8 mouse cellular contexts compared by ENCODE assay signal in the genomic region with DNA sequence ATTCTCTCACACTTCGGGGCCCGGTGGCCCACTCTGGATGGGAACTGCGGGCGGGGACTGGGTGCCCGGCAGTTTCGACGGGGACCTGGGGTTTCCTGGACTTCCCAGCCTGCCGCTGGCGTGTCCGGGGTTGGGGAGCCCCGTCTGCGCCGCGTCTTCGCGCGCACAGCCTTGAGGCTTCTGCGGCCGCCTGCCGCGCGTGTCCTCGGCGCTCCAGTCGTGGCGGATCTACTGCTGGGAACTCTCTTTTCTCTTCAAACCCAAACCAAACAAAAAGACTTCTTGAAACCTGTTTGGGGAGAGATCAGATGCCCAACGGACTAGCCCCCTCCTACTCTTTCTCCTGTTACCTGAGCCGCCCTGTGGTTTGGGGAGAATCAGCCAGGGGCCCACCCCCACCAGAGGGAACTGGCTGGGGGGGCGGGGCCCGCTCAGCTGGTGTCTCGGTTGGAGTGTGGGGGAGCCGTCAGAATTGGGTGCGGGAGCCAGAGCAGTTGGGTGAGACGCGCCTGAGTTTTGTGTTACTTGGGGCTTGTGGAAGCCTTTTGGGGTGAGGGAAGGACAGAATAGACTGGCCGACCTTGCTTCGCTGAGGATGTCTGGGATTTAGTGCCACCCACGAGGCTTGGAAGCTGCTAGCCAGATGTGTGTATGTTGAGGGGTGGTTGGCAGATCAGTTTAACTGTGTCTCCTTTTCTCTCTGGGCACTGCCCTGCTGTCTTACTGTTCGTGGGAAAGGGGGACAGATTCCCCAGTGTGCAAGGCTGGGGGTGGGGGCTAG. TPM values are rescaled to one million over a fixed set of nuclear protein-coding genes. Genes with fewer than 3 reads are reported as not detected.
DNase-seq lines count a peak whose midpoint lies in the region; ATAC-seq lines count a peak whose summit lies in the region.

No protein-coding gene starts in this region.

- H3K27ac ChIP-seq in limb, embryonic 12.5 days, result peak overlapping the region; percentile 96
- H3K27ac ChIP-seq in midbrain, embryonic 16.5 days (ENCODE audit: low read length), result no peak overlapping the region

- intact Hi-C loops in heart, postnatal 10 days (cut with DNase I), result loop anchor here (2.0 kb wide), 1 partner anchor 23 kb away; no protein-coding TSS in a partner anchor

- WGBS in limb, embryonic 12.5 days, result under 1% methylated on average over 39 of the region's 39 CpGs
- under 1% methylated on average over 39 of the region's 39 CpGs for WGBS in midbrain, embryonic 16.5 days

- H3K9me3 ChIP-seq in limb, embryonic 12.5 days, result no peaks in the 10 kb centered on the region
- no peaks in the 10 kb centered on the region for H3K9me3 ChIP-seq in midbrain, embryonic 16.5 days (replicated peaks; ENCODE audit: control insufficient read depth, low read length, poor library complexity, severe bottlenecking)

- peak overlapping the region; percentile 88 for H3K9ac ChIP-seq in limb, embryonic 12.5 days (replicated peaks)
- peak overlapping the region; percentile 67 for H3K9ac ChIP-seq in midbrain, embryonic 16.5 days (ENCODE audit: low read depth, low read length)

- no peaks in the 10 kb centered on the region for H3K27me3 ChIP-seq in limb, embryonic 12.5 days
- peaks cover 13% of the 10 kb centered on the region for H3K27me3 ChIP-seq in midbrain, embryonic 16.5 days (ENCODE audit: control insufficient read depth, insufficient read depth, low read depth, low read length)

- peak overlapping the region; percentile 75 for H3K4me3 ChIP-seq in limb, embryonic 12.5 days (replicated peaks)
- H3K4me3 ChIP-seq in midbrain, embryonic 16.5 days (ENCODE audit: low read depth, low read length), result peak overlapping the region; percentile 60

- peaks cover 90% of the 10 kb centered on the region for H3K4me1 ChIP-seq in limb, embryonic 12.5 days (replicated peaks)
- H3K4me1 ChIP-seq in midbrain, embryonic 16.5 days (ENCODE audit: control insufficient read depth, insufficient read depth, low read length), result peaks cover 43% of the 10 kb centered on the region

- no peak; the same call in 1 of the 2 replicates for ATAC-seq in limb, embryonic 12.5 days (ENCODE audit: insufficient number of reproducible peaks, insufficient read depth, low FRiP score, low TSS enrichment, low read depth)
- peak; percentile 6 for ATAC-seq in midbrain, embryonic 16.5 days

- H3K4me2 ChIP-seq in limb, embryonic 12.5 days, result peak overlapping the region; percentile 90
- H3K4me2 ChIP-seq in midbrain, embryonic 16.5 days (ENCODE audit: low read length), result peak overlapping the region; percentile 97

- peaks cover 5% of the 10 kb centered on the region for H3K36me3 ChIP-seq in limb, embryonic 12.5 days
- no peaks in the 10 kb centered on the region for H3K36me3 ChIP-seq in midbrain, embryonic 16.5 days (ENCODE audit: control insufficient read depth, insufficient read depth, low read length)

- DNase-seq in retina, embryonic 14.5 days (ENCODE audit: low spot score), result peak; percentile 28
- DNase-seq in retina, postnatal 1 day, result no peak
- peak; percentile 51 for DNase-seq in brain, adult 2 months (ENCODE audit: low read depth, low spot score)
- DNase-seq in heart, postnatal 10 days, result peak; percentile 74
- no peak for DNase-seq in Muller cell, postnatal 12 days (ENCODE audit: inconsistent ontology term)
- no peak for DNase-seq in right cerebral cortex, adult 2 months (ENCODE audit: low spot score in 2 of 2)

RNA-seq across cellular contexts. Expression of a gene that starts 10.5 kb away (rescaled TPM):
- 10 to 100 TPM; 31.9 to 33.0 TPM for total RNA-seq in heart, postnatal 10 days (2021)
- polyA plus RNA-seq in limb, embryonic 12.5 days (2016; fragmentation: Nextera tagmentation; extraction: Ambion mirVana), result 47.1 TPM in 2 replicates
- 9.5 and 9.6 TPM in 2 replicates for polyA plus RNA-seq in midbrain, embryonic 16.5 days (2015; fragmentation: Nextera tagmentation; extraction: Ambion mirVana)

RNA-seq across cellular contexts. Expression of a gene that starts 30.5 kb away (rescaled TPM):
- total RNA-seq in heart, postnatal 10 days (2021), result 1 to 10 TPM; 3.3 to 3.6 TPM
- 44.8 and 48.5 TPM in 2 replicates for polyA plus RNA-seq in limb, embryonic 12.5 days (2016; fragmentation: Nextera tagmentation; extraction: Ambion mirVana)
- polyA plus RNA-seq in midbrain, embryonic 16.5 days (2015; fragmentation: Nextera tagmentation; extraction: Ambion mirVana), result 2.4 TPM in 2 replicates

RNA-seq across cellular contexts. Expression of a gene that starts 44.7 kb away (rescaled TPM):
- total RNA-seq in heart, postnatal 10 days (2021), result 1 to 10 TPM; 1.3 to 2.0 TPM
- 0.51 TPM in 1 of 2 replicates, not detected in the other for polyA plus RNA-seq in limb, embryonic 12.5 days (2016; fragmentation: Nextera tagmentation; extraction: Ambion mirVana)
- polyA plus RNA-seq in midbrain, embryonic 16.5 days (2015; fragmentation: Nextera tagmentation; extraction: Ambion mirVana), result 1.0 and 1.9 TPM in 2 replicates

Comparison
In these comparisons a context has a peak if more than half of its experiments do, and no peak if none do; other contexts are left out.
1. DNase-seq: peak in retina, embryonic 14.5 days (single experiment), brain, adult 2 months (single experiment) and heart, postnatal 10 days (2 of 2); none in retina, postnatal 1 day (single experiment), Muller cell, postnatal 12 days (single experiment) and right cerebral cortex, adult 2 months (0 of 2).
2. RNA of a gene that starts 30.5 kb away (polyA plus RNA-seq): 44.8 to 48.5 TPM in limb, embryonic 12.5 days; 2.4 TPM in midbrain, embryonic 16.5 days; every median in the first group is over 10 times any median in the second.